Mouse (Mus musculus) heart, postnatal 0 days (tissue): ENCODE measurements around the gene Neu2.

Experiments used
- CTCF ChIP-seq: IDR thresholded peaks from 2 replicates; pipeline ENCODE4 v1.5.1; 2016; ENCODE audit warnings: antibody characterized with exemption, control low read depth, low read depth
- EP300 ChIP-seq: IDR thresholded peaks from 2 replicates; pipeline ENCODE4 v1.6.1; 2016; ENCODE audit warnings: antibody characterized with exemption, low read depth

DNA sequence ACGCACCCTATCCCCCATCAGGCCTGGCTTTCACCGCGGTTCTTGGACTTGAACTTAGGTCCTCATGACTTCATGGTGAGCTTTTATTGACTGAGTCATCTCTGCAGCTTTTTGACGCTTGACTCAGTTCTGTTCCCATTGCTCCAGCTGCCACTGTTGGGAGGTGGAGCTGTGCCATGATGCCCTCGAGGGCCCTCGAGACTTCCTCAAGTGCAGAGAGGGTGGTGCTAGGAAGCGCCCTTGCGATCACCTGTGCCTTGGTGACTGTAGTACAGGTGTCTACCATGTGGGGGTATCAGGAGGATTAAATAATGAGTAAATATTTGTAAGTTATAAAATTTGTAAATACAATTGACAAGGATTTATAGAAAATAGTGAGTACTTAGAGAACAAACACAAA is 80.3 kb downstream of the Neu2 start:
- TF ChIP-seq EP300 (no peak), CTCF (no peak)
